Mouse (Mus musculus): ENCODE results near the gene Olfr874. TPM values are rescaled to one million over a fixed set of nuclear protein-coding genes. Genes with fewer than 3 reads are reported as not detected.
A peak's percentile ranks its signal among the peaks of the same experiment; 100 is the strongest.

Olfr874 gene
- polyA plus RNA-seq (2014; fragmentation: Nextera tagmentation; extraction: Ambion mirVana): not detected in 2 replicates

DNA sequence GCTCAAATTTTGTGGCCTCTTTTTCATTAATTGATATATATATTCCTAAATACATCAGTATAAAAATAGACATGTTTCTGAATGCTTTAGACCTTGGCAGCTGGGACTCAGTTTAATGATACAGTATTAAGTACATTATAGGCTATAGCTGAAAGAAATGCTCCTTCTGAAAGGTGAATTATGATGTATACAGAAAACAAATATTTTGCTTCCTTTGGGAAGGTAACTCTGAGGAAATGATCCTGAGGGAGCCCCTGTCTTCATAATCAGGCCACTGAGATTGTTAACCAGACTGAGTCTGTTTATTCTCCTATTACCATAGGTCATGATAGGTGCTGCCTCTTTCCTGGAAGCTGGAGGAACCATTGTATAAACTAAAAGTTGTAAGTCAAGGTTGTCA, at the start of gene Olfr874:
TSS of gene Olfr874 (plus strand) at position 301 of the 400 bp plus-strand sequence.
- Histone ChIP-seq H3K27me3 (ENCODE audit: control insufficient read depth, insufficient read depth, low read length) (no peaks in the 10 kb centered on the region), H3K4me3 (ENCODE audit: control insufficient read depth in 1 of 2, insufficient read depth in 1 of 2, low read depth in 1 of 2, low read length in 2 of 2) (no peak within 1 kb of the TSS), H3K4me2 (ENCODE audit: low read length) (no peak within 1 kb of the TSS), H3K36me3 (ENCODE audit: control insufficient read depth, insufficient read depth, low read length) (no peaks in the 10 kb centered on the region), H3K4me1 (ENCODE audit: control insufficient read depth in 2 of 2, insufficient read depth in 2 of 2, low read length in 2 of 2) (no peaks in the 10 kb centered on the region), H3K9ac (ENCODE audit: low read length) (no peak within 1 kb of the TSS), H3K27ac (replicated peaks in 1 of 2; ENCODE audit: control insufficient read depth in 1 of 2, insufficient read depth in 1 of 2, low read depth in 2 of 2, low read length in 2 of 2) (no peak within 1 kb of the TSS), H3K9me3 (ENCODE audit: control insufficient read depth, low read length) (no peaks in the 10 kb centered on the region)
- ATAC-seq (ENCODE audit: insufficient number of reproducible peaks, insufficient read depth, low FRiP score, low read depth): no peak

DNA sequence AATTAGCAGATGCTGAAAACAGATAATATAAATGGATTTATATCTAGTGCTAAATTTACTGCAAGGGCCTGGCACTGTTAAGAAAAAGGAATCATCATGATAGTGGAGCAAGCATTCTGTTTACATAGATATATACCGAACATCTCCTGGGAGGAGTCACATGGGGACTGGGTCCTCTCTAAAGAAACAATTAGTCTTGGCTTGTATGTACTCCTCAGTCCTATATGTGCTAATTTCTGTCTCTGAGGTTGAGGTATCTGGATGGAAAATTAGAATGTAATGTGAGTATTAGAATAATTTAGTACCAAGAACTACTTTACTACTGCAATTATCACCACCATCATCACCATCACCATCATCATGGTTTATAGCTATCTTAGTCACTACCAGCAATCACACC, 28.8 kb upstream of the Olfr874 start, which contains the start of gene Olfr160:
TSS of gene Olfr160 (minus strand) at position 101 of the 400 bp plus-strand sequence.
- Histone ChIP-seq H3K36me3 (ENCODE audit: control insufficient read depth, insufficient read depth, low read length) (no peaks in the 10 kb centered on the region), H3K27me3 (ENCODE audit: control insufficient read depth, insufficient read depth, low read length) (no peaks in the 10 kb centered on the region), H3K9ac (ENCODE audit: low read length) (no peak within 1 kb of the TSS), H3K9me3 (ENCODE audit: control insufficient read depth, low read length) (no peaks in the 10 kb centered on the region), H3K4me1 (ENCODE audit: control insufficient read depth in 2 of 2, insufficient read depth in 2 of 2, low read length in 2 of 2) (no peaks in the 10 kb centered on the region), H3K4me2 (ENCODE audit: low read length) (no peak within 1 kb of the TSS), H3K4me3 (ENCODE audit: control insufficient read depth in 1 of 2, insufficient read depth in 1 of 2, low read depth in 1 of 2, low read length in 2 of 2) (no peak within 1 kb of the TSS), H3K27ac (replicated peaks in 1 of 2; ENCODE audit: control insufficient read depth in 1 of 2, insufficient read depth in 1 of 2, low read depth in 2 of 2, low read length in 2 of 2) (no peak within 1 kb of the TSS)
- WGBS: 74% methylated on average over 1 of the region's 1 CpGs
- no peak for ATAC-seq (ENCODE audit: insufficient number of reproducible peaks, insufficient read depth, low FRiP score, low read depth)

DNA sequence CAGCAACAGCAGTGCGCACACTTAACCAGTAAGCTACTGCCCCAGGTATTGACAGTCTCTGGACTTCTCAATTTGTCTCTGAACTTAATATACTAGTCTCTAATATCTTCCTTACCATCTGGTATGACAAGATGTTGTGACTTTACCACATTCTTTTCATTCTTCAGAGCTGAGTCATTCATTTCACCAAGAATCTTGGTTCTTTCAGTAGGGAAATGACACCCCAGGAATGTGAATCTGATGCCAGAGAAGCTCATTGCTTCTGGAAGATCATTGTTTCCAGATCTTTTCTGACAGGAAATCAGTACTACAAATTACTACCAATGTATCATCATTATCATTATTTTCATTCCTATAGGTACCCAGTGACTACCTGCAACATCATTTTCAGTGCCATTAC, 10.6 kb upstream of the Olfr874 start:
- Histone ChIP-seq H3K27ac (replicated peaks in 1 of 2; ENCODE audit: control insufficient read depth in 1 of 2, insufficient read depth in 1 of 2, low read depth in 2 of 2, low read length in 2 of 2) (no peak overlapping the region), H3K4me3 (ENCODE audit: control insufficient read depth in 1 of 2, insufficient read depth in 1 of 2, low read depth in 1 of 2, low read length in 2 of 2) (no peak overlapping the region), H3K36me3 (ENCODE audit: control insufficient read depth, insufficient read depth, low read length) (no peaks in the 10 kb centered on the region), H3K9ac (ENCODE audit: low read length) (no peak overlapping the region), H3K4me2 (ENCODE audit: low read length) (no peak overlapping the region), H3K27me3 (ENCODE audit: control insufficient read depth, insufficient read depth, low read length) (no peaks in the 10 kb centered on the region), H3K4me1 (ENCODE audit: control insufficient read depth in 2 of 2, insufficient read depth in 2 of 2, low read length in 2 of 2) (no peaks in the 10 kb centered on the region), H3K9me3 (ENCODE audit: control insufficient read depth, low read length) (no peaks in the 10 kb centered on the region)
- ATAC-seq (ENCODE audit: insufficient number of reproducible peaks, insufficient read depth, low FRiP score, low read depth): no peak
- 97% methylated on average over 1 of the region's 1 CpGs for WGBS

DNA sequence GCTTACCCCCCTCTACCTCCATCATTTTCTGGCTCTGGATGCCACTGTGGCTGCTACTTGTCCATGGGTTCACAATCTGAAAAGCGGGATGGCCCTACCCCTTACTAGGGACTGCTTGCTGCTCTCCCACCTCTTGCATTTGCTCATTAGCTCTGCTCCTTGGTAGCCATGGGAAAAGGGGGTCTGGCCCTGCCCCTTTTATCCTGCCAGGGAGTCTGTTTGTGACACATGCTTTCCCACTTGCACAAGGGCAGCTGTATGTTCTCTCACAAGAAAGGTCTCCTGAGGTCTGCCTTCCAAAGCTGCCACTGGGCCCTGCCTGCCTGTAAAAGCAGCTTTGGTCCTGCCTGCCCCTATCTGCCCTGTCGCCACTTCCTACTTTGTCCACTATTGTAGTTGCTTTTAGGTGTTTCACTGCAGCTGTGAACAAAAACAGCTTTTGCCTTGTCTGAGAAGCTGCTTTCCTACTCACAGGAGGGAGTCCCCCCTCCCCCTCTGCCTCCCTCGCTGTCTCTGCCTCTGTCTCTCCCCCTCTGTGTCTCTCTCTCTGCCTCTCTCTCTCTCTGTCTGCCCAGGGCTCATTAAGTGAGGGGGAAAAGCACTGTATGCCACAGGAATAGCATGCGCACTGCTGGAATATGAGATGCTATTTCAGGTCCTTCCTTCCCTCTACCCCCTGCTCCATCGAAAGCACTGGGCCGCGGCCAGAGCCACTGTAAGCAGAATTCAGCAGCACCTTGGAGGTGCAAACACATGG, 5.6 kb downstream of the Olfr874 start:
- H3K27me3 ChIP-seq (ENCODE audit: control insufficient read depth, insufficient read depth, low read length): no peaks in the 10 kb centered on the region
- no peaks in the 10 kb centered on the region for H3K36me3 ChIP-seq (ENCODE audit: control insufficient read depth, insufficient read depth, low read length)
- H3K9me3 ChIP-seq (ENCODE audit: control insufficient read depth, low read length): no peaks in the 10 kb centered on the region
- H3K4me1 ChIP-seq (ENCODE audit: control insufficient read depth in 2 of 2, insufficient read depth in 2 of 2, low read length in 2 of 2): peaks cover 5 to 7% of the 10 kb centered on the region in 2 experiments; a peak in 1 of 4 replicates
- H3K4me3 ChIP-seq (ENCODE audit: control insufficient read depth in 1 of 2, insufficient read depth in 1 of 2, low read depth in 1 of 2, low read length in 2 of 2): no peak overlapping the region
- no peak overlapping the region for H3K9ac ChIP-seq (ENCODE audit: low read length)
- no peak overlapping the region for H3K27ac ChIP-seq (replicated peaks in 1 of 2; ENCODE audit: control insufficient read depth in 1 of 2, insufficient read depth in 1 of 2, low read depth in 2 of 2, low read length in 2 of 2)
- peak overlapping the region; percentile 8; the same call in 1 of the 2 replicates for H3K4me2 ChIP-seq (ENCODE audit: low read length)
- 34% methylated on average over 7 of the region's 7 CpGs for WGBS
- peak; percentile 43; the same call in 1 of the 2 replicates for ATAC-seq (ENCODE audit: insufficient number of reproducible peaks, insufficient read depth, low FRiP score, low read depth)

DNA sequence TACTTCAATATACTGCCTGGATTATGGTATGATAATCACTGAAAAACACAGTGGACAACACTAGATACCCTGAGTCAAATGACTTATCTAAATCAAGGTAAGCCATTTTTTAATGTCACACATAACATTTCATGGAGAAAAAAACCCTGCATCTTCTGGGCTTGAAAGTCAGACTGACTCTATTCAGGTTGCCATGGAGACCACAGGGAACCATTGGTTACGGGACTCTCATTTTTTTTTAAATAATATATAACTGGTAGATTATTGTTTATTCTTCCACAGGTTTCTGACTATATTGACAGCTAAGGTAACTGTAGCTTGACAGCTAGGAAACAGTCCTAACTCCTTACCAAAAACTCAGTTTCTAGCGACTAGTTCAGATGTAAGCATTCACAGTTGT, 6.6 kb downstream of the Olfr874 start:
- Histone ChIP-seq H3K27me3 (ENCODE audit: control insufficient read depth, insufficient read depth, low read length) (no peaks in the 10 kb centered on the region), H3K4me2 (ENCODE audit: low read length) (no peak overlapping the region), H3K9me3 (ENCODE audit: control insufficient read depth, low read length) (no peaks in the 10 kb centered on the region), H3K9ac (ENCODE audit: low read length) (no peak overlapping the region), H3K36me3 (ENCODE audit: control insufficient read depth, insufficient read depth, low read length) (no peaks in the 10 kb centered on the region), H3K4me1 (ENCODE audit: control insufficient read depth in 2 of 2, insufficient read depth in 2 of 2, low read length in 2 of 2) (peaks cover 5 to 7% of the 10 kb centered on the region in 2 experiments; a peak in 1 of 4 replicates), H3K27ac (replicated peaks in 1 of 2; ENCODE audit: control insufficient read depth in 1 of 2, insufficient read depth in 1 of 2, low read depth in 2 of 2, low read length in 2 of 2) (no peak overlapping the region), H3K4me3 (ENCODE audit: control insufficient read depth in 1 of 2, insufficient read depth in 1 of 2, low read depth in 1 of 2, low read length in 2 of 2) (no peak overlapping the region)
- no peak for ATAC-seq (ENCODE audit: insufficient number of reproducible peaks, insufficient read depth, low FRiP score, low read depth)
- 78% methylated on average over 2 of the region's 2 CpGs for WGBS

DNA sequence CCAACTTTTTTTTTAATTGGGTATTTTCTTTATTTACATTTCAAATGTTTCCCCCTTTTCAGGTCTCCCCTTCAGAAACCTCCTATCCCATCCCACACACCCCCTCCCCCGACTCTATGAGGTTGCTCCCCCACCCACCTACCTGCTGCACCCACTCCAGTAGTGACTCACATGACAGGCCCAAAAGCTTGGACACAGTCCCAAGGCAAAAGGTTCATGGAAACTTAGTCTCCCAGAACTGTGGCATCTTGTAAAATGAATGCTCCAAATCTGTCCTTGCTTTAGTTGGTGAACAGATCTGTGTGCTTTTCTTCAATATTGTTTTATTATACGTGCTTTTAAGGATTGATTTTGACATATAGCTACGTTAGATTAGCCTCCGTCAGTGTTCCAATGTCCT, 7.1 kb downstream of the Olfr874 start:
- Histone ChIP-seq H3K9ac (ENCODE audit: low read length) (no peak overlapping the region), H3K4me1 (ENCODE audit: control insufficient read depth in 2 of 2, insufficient read depth in 2 of 2, low read length in 2 of 2) (peaks cover 5 to 7% of the 10 kb centered on the region in 2 experiments; a peak in 1 of 4 replicates), H3K9me3 (ENCODE audit: control insufficient read depth, low read length) (no peaks in the 10 kb centered on the region), H3K4me2 (ENCODE audit: low read length) (no peak overlapping the region), H3K36me3 (ENCODE audit: control insufficient read depth, insufficient read depth, low read length) (no peaks in the 10 kb centered on the region), H3K4me3 (ENCODE audit: control insufficient read depth in 1 of 2, insufficient read depth in 1 of 2, low read depth in 1 of 2, low read length in 2 of 2) (no peak overlapping the region), H3K27ac (replicated peaks in 1 of 2; ENCODE audit: control insufficient read depth in 1 of 2, insufficient read depth in 1 of 2, low read depth in 2 of 2, low read length in 2 of 2) (no peak overlapping the region), H3K27me3 (ENCODE audit: control insufficient read depth, insufficient read depth, low read length) (no peaks in the 10 kb centered on the region)
- WGBS: 70% methylated on average over 4 of the region's 4 CpGs
- no peak for ATAC-seq (ENCODE audit: insufficient number of reproducible peaks, insufficient read depth, low FRiP score, low read depth)

DNA sequence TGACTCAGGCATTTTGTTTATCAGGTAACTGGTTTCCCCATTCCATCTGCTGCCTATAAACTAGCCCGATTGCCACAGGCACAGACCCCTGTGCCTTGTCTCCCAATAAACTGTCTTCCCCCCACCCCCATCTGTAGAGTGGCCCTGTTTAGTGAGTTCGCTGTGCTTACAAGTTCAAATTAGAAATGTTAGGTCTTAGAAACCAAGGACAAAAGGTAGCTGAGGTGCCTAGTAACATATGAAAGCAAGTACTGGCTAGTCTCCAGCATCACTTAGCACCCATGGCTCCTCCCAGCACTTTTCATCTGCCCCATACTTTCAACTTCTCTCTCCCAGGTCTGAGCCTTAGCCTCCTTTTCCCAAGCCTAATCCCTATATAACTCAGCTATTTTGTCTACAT, 16.8 kb downstream of the Olfr874 start:
- Histone ChIP-seq H3K9me3 (ENCODE audit: control insufficient read depth, low read length) (no peaks in the 10 kb centered on the region), H3K9ac (ENCODE audit: low read length) (no peak overlapping the region), H3K4me1 (ENCODE audit: control insufficient read depth in 2 of 2, insufficient read depth in 2 of 2, low read length in 2 of 2) (no peaks in the 10 kb centered on the region), H3K36me3 (ENCODE audit: control insufficient read depth, insufficient read depth, low read length) (no peaks in the 10 kb centered on the region), H3K4me3 (ENCODE audit: control insufficient read depth in 1 of 2, insufficient read depth in 1 of 2, low read depth in 1 of 2, low read length in 2 of 2) (no peak overlapping the region), H3K27me3 (ENCODE audit: control insufficient read depth, insufficient read depth, low read length) (no peaks in the 10 kb centered on the region), H3K4me2 (ENCODE audit: low read length) (no peak overlapping the region), H3K27ac (replicated peaks in 1 of 2; ENCODE audit: control insufficient read depth in 1 of 2, insufficient read depth in 1 of 2, low read depth in 2 of 2, low read length in 2 of 2) (no peak overlapping the region)
- WGBS: 77% methylated on average over 2 of the region's 2 CpGs
- no peak for ATAC-seq (ENCODE audit: insufficient number of reproducible peaks, insufficient read depth, low FRiP score, low read depth)

DNA sequence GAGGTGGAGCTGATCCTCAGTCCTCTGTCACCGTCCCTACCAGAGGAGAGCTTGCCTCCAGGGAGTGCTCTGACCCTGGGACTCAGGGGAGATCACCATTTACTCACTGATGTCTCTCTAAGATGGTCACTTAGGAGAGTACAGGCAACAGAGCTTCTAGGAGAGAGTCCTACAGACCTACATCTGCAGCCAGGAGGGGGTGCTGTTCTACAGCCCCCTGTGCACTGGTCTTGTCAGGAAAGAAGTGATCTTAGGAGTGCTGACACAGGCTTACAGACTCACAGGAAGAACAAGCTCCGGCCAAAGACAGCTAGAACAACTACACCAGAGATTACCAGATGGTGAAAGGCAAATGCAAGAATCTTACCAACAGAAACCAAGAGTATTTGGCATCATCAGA, 17.6 kb downstream of the Olfr874 start:
- ATAC-seq (ENCODE audit: insufficient number of reproducible peaks, insufficient read depth, low FRiP score, low read depth): no peak
- WGBS: 32% methylated on average over 2 of the region's 2 CpGs
- Histone ChIP-seq H3K9me3 (ENCODE audit: control insufficient read depth, low read length) (no peaks in the 10 kb centered on the region), H3K27ac (replicated peaks in 1 of 2; ENCODE audit: control insufficient read depth in 1 of 2, insufficient read depth in 1 of 2, low read depth in 2 of 2, low read length in 2 of 2) (no peak overlapping the region), H3K4me2 (ENCODE audit: low read length) (no peak overlapping the region), H3K4me3 (ENCODE audit: control insufficient read depth in 1 of 2, insufficient read depth in 1 of 2, low read depth in 1 of 2, low read length in 2 of 2) (no peak overlapping the region), H3K27me3 (ENCODE audit: control insufficient read depth, insufficient read depth, low read length) (no peaks in the 10 kb centered on the region), H3K36me3 (ENCODE audit: control insufficient read depth, insufficient read depth, low read length) (no peaks in the 10 kb centered on the region), H3K4me1 (ENCODE audit: control insufficient read depth in 2 of 2, insufficient read depth in 2 of 2, low read length in 2 of 2) (no peaks in the 10 kb centered on the region), H3K9ac (ENCODE audit: low read length) (no peak overlapping the region)
